Mouse (Mus musculus): ENCODE data around the gene Erich6b. TPM values are rescaled to one million over a fixed set of nuclear protein-coding genes. Genes with fewer than 3 reads are reported as not detected.

The Erich6b gene
- polyA plus RNA-seq, 2 experiments, result not detected

DNA sequence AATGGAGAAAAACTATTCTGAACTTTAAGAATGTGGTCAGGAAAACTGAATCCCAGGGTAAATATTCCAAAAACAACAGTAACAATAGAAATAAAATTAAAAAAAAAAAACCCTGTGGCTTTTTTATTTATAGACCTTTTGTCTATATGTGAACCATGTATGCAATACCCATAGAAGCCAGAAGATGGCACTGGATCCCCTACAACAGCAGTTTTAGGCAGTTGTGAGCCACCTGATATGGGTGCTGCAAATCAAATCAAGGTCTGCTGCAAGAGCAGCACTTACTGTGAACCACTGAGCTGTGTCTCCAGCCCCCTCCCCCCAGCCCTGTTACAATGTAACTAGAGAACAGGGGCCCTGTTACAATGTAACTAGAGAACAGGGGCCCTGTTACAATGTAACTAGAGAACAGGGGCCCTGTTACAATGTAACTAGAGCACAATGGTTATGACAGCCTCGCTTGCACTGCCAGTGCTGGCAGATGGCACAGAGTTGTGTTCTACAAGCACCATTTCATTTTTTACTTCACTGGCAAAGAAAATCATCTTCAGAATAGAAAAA lies 27.1 kb downstream of the Erich6b start:
- H3K27me3 ChIP-seq (ENCODE audit: control insufficient read depth, insufficient read depth, low read length), result no peaks in the 10 kb centered on the region
- WGBS, result 75% methylated on average over 1 of the region's 1 CpGs
- no peak overlapping the region for H3K4me3 ChIP-seq (replicated peaks; ENCODE audit: low read length)
- H3K4me1 ChIP-seq (ENCODE audit: control insufficient read depth, insufficient read depth, low read length), result no peaks in the 10 kb centered on the region
- no peak for ATAC-seq (ENCODE audit: low FRiP score, low read depth)
- H3K9me3 ChIP-seq (ENCODE audit: control insufficient read depth, low read length), result no peaks in the 10 kb centered on the region
- no peak for DNase-seq (ENCODE audit: low spot score)
- no peak overlapping the region for H3K9ac ChIP-seq (ENCODE audit: low read depth, low read length, severe bottlenecking)
- no peak overlapping the region for H3K4me2 ChIP-seq (replicated peaks; ENCODE audit: low read depth, low read length, severe bottlenecking)
- TF ChIP-seq POLR2A (IDR thresholded peaks at IDR 0.05; ENCODE audit: borderline replicate concordance, extremely low read depth, insufficient read depth, insufficient read length), result no peak
- no peaks in the 10 kb centered on the region for H3K36me3 ChIP-seq (ENCODE audit: control insufficient read depth, insufficient read depth, low read length)
- H3K27ac ChIP-seq (replicated peaks; ENCODE audit: low read depth, low read length), result no peak overlapping the region

DNA sequence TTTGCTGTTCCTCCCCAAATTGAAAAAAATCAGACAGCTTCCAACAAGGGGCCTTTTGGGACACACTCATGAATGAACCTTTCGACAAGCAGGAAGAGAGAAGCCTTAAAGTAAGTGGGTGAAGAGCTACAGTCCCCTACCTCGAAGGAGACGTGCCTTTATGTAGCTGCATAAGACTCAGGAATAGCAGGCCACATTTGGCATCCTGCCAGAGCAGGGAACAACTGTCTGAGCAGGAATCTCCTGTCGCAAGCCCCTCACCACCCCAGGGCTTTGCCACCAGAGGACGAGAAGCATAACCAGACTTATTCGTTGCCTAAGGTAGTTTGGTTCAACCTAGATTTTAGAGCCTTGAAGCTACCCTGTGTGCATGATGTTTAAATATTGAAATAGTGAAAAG lies 34.3 kb downstream of the Erich6b start:
- Histone ChIP-seq H3K9me3 (ENCODE audit: control insufficient read depth, low read length) (no peaks in the 10 kb centered on the region), H3K4me2 (replicated peaks; ENCODE audit: low read depth, low read length, severe bottlenecking) (no peak overlapping the region), H3K9ac (ENCODE audit: low read depth, low read length, severe bottlenecking) (no peak overlapping the region), H3K36me3 (ENCODE audit: control insufficient read depth, insufficient read depth, low read length) (no peaks in the 10 kb centered on the region), H3K4me3 (replicated peaks; ENCODE audit: low read length) (no peak overlapping the region), H3K4me1 (ENCODE audit: control insufficient read depth, insufficient read depth, low read length) (no peaks in the 10 kb centered on the region), H3K27me3 (ENCODE audit: control insufficient read depth, insufficient read depth, low read length) (no peaks in the 10 kb centered on the region), H3K27ac (replicated peaks; ENCODE audit: low read depth, low read length) (no peak overlapping the region)
- TF ChIP-seq POLR2A (IDR thresholded peaks at IDR 0.05; ENCODE audit: borderline replicate concordance, extremely low read depth, insufficient read depth, insufficient read length), result no peak
- DNase-seq (ENCODE audit: low spot score), result no peak
- no peak for ATAC-seq (ENCODE audit: low FRiP score, low read depth)
- WGBS, result 38% methylated on average over 6 of the region's 6 CpGs

DNA sequence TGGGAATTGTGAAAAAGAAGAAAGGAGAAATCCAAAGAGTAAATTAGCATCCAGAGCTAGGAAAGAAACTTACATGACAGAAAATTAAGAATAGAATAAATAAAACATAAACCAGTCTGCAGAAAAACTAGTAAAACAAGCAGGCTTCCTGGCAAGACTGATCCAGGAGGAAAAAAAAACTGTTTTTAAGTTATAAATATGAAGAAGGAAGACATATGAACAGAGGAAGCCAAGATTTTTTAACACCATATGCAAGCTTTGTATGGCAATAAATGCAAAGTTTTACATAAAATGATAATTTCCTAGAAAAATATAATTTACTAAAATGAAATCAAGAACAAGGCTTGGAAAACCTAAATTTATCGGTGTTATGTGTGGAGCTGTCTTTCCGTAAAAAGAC lies 48.4 kb downstream of the Erich6b start:
- TF ChIP-seq POLR2A (IDR thresholded peaks at IDR 0.05; ENCODE audit: borderline replicate concordance, extremely low read depth, insufficient read depth, insufficient read length), result no peak
- Histone ChIP-seq H3K4me2 (replicated peaks; ENCODE audit: low read depth, low read length, severe bottlenecking) (no peak overlapping the region), H3K4me3 (replicated peaks; ENCODE audit: low read length) (no peak overlapping the region), H3K9me3 (ENCODE audit: control insufficient read depth, low read length) (no peaks in the 10 kb centered on the region), H3K27me3 (ENCODE audit: control insufficient read depth, insufficient read depth, low read length) (no peaks in the 10 kb centered on the region), H3K36me3 (ENCODE audit: control insufficient read depth, insufficient read depth, low read length) (no peaks in the 10 kb centered on the region), H3K27ac (replicated peaks; ENCODE audit: low read depth, low read length) (no peak overlapping the region), H3K9ac (ENCODE audit: low read depth, low read length, severe bottlenecking) (no peak overlapping the region), H3K4me1 (ENCODE audit: control insufficient read depth, insufficient read depth, low read length) (no peaks in the 10 kb centered on the region)
- WGBS, result 92% methylated on average over 2 of the region's 2 CpGs
- ATAC-seq (ENCODE audit: low FRiP score, low read depth) (no peak), DNase-seq (ENCODE audit: low spot score) (no peak)

DNA sequence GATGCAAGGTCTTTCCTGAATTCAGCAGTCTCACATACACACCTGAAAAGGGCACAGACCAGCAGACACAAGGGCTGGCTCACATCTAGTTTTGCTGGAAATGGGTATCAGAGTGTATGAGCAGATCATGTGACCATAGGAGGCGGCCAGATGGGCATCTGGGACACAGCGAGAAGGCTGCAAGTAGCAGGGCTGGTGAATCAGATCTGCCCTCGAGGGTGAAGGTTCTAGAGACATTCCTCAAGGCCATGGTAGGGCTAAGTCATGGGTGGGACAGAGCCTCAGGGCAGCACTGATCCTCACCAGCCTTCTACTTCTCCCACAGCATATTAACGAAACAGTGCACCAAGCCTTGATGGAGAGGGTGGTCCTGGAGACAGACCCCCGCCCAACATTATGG lies 54.0 kb downstream of the Erich6b start:
- DNase-seq (ENCODE audit: low spot score), result no peak
- no peak overlapping the region for H3K9ac ChIP-seq (ENCODE audit: low read depth, low read length, severe bottlenecking)
- peaks cover 1% of the 10 kb centered on the region; the same call in 1 of the 2 replicates for H3K36me3 ChIP-seq (ENCODE audit: control insufficient read depth, insufficient read depth, low read length)
- no peak overlapping the region for H3K27ac ChIP-seq (replicated peaks; ENCODE audit: low read depth, low read length)
- TF ChIP-seq POLR2A (IDR thresholded peaks at IDR 0.05; ENCODE audit: borderline replicate concordance, extremely low read depth, insufficient read depth, insufficient read length), result no peak
- whole genome bisulfite sequencing, result 80% methylated on average over 5 of the region's 5 CpGs
- H3K9me3 ChIP-seq (ENCODE audit: control insufficient read depth, low read length), result no peaks in the 10 kb centered on the region
- no peaks in the 10 kb centered on the region for H3K27me3 ChIP-seq (ENCODE audit: control insufficient read depth, insufficient read depth, low read length)
- ATAC-seq (ENCODE audit: low FRiP score, low read depth), result no peak
- H3K4me3 ChIP-seq (replicated peaks; ENCODE audit: low read length), result no peak overlapping the region
- H3K4me2 ChIP-seq (replicated peaks; ENCODE audit: low read depth, low read length, severe bottlenecking), result no peak overlapping the region
- no peaks in the 10 kb centered on the region for H3K4me1 ChIP-seq (ENCODE audit: control insufficient read depth, insufficient read depth, low read length)

DNA sequence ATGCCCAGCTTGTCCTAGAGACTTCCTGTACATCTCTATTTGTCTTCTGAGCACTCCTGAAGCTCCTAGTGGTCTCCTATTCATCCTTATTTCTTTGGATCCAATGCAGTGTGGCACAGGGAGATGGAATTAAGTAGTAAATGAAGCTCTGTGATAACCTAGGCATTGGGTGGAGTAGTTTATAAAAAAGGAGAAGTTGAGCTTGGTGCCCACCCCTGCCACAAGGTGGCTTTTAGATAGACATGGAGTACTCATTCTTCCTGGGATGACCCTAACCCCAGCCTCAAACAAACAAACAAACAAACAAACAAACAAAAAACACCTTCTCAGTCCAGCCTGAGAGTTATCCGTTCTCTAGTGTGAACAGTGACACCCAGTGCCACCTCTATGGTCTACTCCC lies 55.9 kb downstream of the Erich6b start:
- H3K9ac ChIP-seq (ENCODE audit: low read depth, low read length, severe bottlenecking), result no peak overlapping the region
- H3K27ac ChIP-seq (replicated peaks; ENCODE audit: low read depth, low read length), result no peak overlapping the region
- no peak for ATAC-seq (ENCODE audit: low FRiP score, low read depth)
- no peaks in the 10 kb centered on the region for H3K27me3 ChIP-seq (ENCODE audit: control insufficient read depth, insufficient read depth, low read length)
- H3K4me3 ChIP-seq (replicated peaks; ENCODE audit: low read length), result no peak overlapping the region
- no peaks in the 10 kb centered on the region for H3K9me3 ChIP-seq (ENCODE audit: control insufficient read depth, low read length)
- H3K4me2 ChIP-seq (replicated peaks; ENCODE audit: low read depth, low read length, severe bottlenecking), result no peak overlapping the region
- DNase-seq (ENCODE audit: low spot score), result no peak
- H3K4me1 ChIP-seq (ENCODE audit: control insufficient read depth, insufficient read depth, low read length), result no peaks in the 10 kb centered on the region
- H3K36me3 ChIP-seq (ENCODE audit: control insufficient read depth, insufficient read depth, low read length), result peaks cover 16% of the 10 kb centered on the region
- TF ChIP-seq POLR2A (IDR thresholded peaks at IDR 0.05; ENCODE audit: borderline replicate concordance, extremely low read depth, insufficient read depth, insufficient read length), result no peak
- 83% methylated on average over 1 of the region's 1 CpGs for WGBS

DNA sequence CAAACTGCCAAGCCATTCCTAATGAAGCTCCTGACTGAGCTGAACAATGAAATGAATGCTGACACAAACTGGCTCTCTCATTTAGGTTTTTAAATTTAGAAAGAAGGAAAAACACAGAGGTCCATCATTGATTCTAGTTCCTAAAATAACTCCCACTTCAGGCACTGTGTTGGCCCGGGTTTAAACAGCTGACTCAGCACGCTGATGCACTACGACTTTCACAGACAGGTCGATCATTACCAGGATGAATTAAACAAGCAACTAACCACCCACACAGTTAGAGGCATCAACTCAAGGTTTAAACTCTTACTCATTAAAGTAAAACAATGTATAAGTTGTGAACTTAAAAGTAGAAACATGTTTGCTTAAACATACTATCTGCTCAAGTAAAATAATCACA lies 64.6 kb downstream of the Erich6b start:
- Histone ChIP-seq H3K36me3 (ENCODE audit: control insufficient read depth, insufficient read depth, low read length) (peaks cover 70% of the 10 kb centered on the region), H3K27me3 (ENCODE audit: control insufficient read depth, insufficient read depth, low read length) (no peaks in the 10 kb centered on the region), H3K4me1 (ENCODE audit: control insufficient read depth, insufficient read depth, low read length) (no peaks in the 10 kb centered on the region), H3K27ac (replicated peaks; ENCODE audit: low read depth, low read length) (no peak overlapping the region), H3K9ac (ENCODE audit: low read depth, low read length, severe bottlenecking) (no peak overlapping the region), H3K9me3 (ENCODE audit: control insufficient read depth, low read length) (no peaks in the 10 kb centered on the region), H3K4me2 (replicated peaks; ENCODE audit: low read depth, low read length, severe bottlenecking) (no peak overlapping the region), H3K4me3 (replicated peaks; ENCODE audit: low read length) (no peak overlapping the region)
- no peak for ATAC-seq (ENCODE audit: low FRiP score, low read depth)
- TF ChIP-seq POLR2A (IDR thresholded peaks at IDR 0.05; ENCODE audit: borderline replicate concordance, extremely low read depth, insufficient read depth, insufficient read length), result no peak
- WGBS, result 90% methylated on average over 4 of the region's 4 CpGs
- DNase-seq (ENCODE audit: low spot score), result no peak
